Mouse (Mus musculus): ENCODE results near the gene Uhmk1. TPM values are rescaled to one million over a fixed set of nuclear protein-coding genes. Genes with fewer than 3 reads are reported as not detected.
A peak's percentile ranks its signal among the peaks of the same experiment; 100 is the strongest.

The Uhmk1 gene
- polyA plus RNA-seq, 1 experiment from 2014 or later: 6.8 TPM

GRCm38 (mm10) chr1:170186531-170186930, 28.7 kb downstream of the Uhmk1 start:
- H3K4me2 ChIP-seq (ENCODE audit: low read depth, low read length): no peak overlapping the region
- ATAC-seq (ENCODE audit: low read depth): no peak
- H3K9ac ChIP-seq (ENCODE audit: low read length): no peak overlapping the region
- 73% methylated on average over 5 of the region's 5 CpGs for WGBS
- no peaks in the 10 kb centered on the region for H3K27me3 ChIP-seq (ENCODE audit: control insufficient read depth, insufficient read depth, low read depth, low read length)
- H3K27ac ChIP-seq (ENCODE audit: low read length): no peak overlapping the region
- H3K36me3 ChIP-seq (ENCODE audit: control insufficient read depth, insufficient read depth, low read length): peaks cover 4% of the 10 kb centered on the region; the same call in 1 of the 2 replicates
- no peaks in the 10 kb centered on the region for H3K4me1 ChIP-seq (replicated peaks; ENCODE audit: control insufficient read depth, insufficient read depth, low read length)
- H3K9me3 ChIP-seq (ENCODE audit: control insufficient read depth, low read length): no peaks in the 10 kb centered on the region
- no peak overlapping the region for H3K4me3 ChIP-seq (ENCODE audit: low read length)

GRCm38 (mm10) chr1:170185137-170185536, 30.1 kb downstream of the Uhmk1 start:
- WGBS: 86% methylated on average over 3 of the region's 3 CpGs

GRCm38 (mm10) chr1:170182706-170183105, 32.5 kb downstream of the Uhmk1 start:
- Histone ChIP-seq H3K4me2 (ENCODE audit: low read depth, low read length) (no peak overlapping the region), H3K4me1 (replicated peaks; ENCODE audit: control insufficient read depth, insufficient read depth, low read length) (no peaks in the 10 kb centered on the region), H3K27ac (ENCODE audit: low read length) (no peak overlapping the region), H3K27me3 (ENCODE audit: control insufficient read depth, insufficient read depth, low read depth, low read length) (no peaks in the 10 kb centered on the region), H3K4me3 (ENCODE audit: low read length) (no peak overlapping the region), H3K9me3 (ENCODE audit: control insufficient read depth, low read length) (no peaks in the 10 kb centered on the region), H3K36me3 (ENCODE audit: control insufficient read depth, insufficient read depth, low read length) (no peaks in the 10 kb centered on the region), H3K9ac (ENCODE audit: low read length) (no peak overlapping the region)
- no peak for ATAC-seq (ENCODE audit: low read depth)

More at GRCm38 (mm10) chr1:170185137-170185536, 30.1 kb downstream of the Uhmk1 start:
- no peaks in the 10 kb centered on the region for H3K36me3 ChIP-seq (ENCODE audit: control insufficient read depth, insufficient read depth, low read length)
- no peaks in the 10 kb centered on the region for H3K9me3 ChIP-seq (ENCODE audit: control insufficient read depth, low read length)
- no peaks in the 10 kb centered on the region for H3K27me3 ChIP-seq (ENCODE audit: control insufficient read depth, insufficient read depth, low read depth, low read length)
- no peaks in the 10 kb centered on the region for H3K4me1 ChIP-seq (replicated peaks; ENCODE audit: control insufficient read depth, insufficient read depth, low read length)
- no peak for ATAC-seq (ENCODE audit: low read depth)
- H3K4me2 ChIP-seq (ENCODE audit: low read depth, low read length): no peak overlapping the region
- H3K27ac ChIP-seq (ENCODE audit: low read length): no peak overlapping the region
- no peak overlapping the region for H3K9ac ChIP-seq (ENCODE audit: low read length)
- H3K4me3 ChIP-seq (ENCODE audit: low read length): no peak overlapping the region

GRCm38 (mm10) chr1:170176661-170177239, 38.4 kb downstream of the Uhmk1 start:
- no peak overlapping the region for H3K9ac ChIP-seq (ENCODE audit: low read length)
- H3K4me1 ChIP-seq (replicated peaks; ENCODE audit: control insufficient read depth, insufficient read depth, low read length): peaks cover 3% of the 10 kb centered on the region; the same call in 1 of the 2 replicates

GRCm38 (mm10) chr1:170175848-170176247, 39.3 kb downstream of the Uhmk1 start:
- Histone ChIP-seq H3K4me3 (ENCODE audit: low read length) (no peak overlapping the region), H3K27ac (ENCODE audit: low read length) (no peak overlapping the region), H3K36me3 (ENCODE audit: control insufficient read depth, insufficient read depth, low read length) (no peaks in the 10 kb centered on the region), H3K9ac (ENCODE audit: low read length) (no peak overlapping the region), H3K4me2 (ENCODE audit: low read depth, low read length) (no peak overlapping the region), H3K27me3 (ENCODE audit: control insufficient read depth, insufficient read depth, low read depth, low read length) (no peaks in the 10 kb centered on the region), H3K4me1 (replicated peaks; ENCODE audit: control insufficient read depth, insufficient read depth, low read length) (peaks cover 3% of the 10 kb centered on the region; the same call in 1 of the 2 replicates), H3K9me3 (ENCODE audit: control insufficient read depth, low read length) (no peaks in the 10 kb centered on the region)
- 43% methylated on average over 6 of the region's 6 CpGs for WGBS
- ATAC-seq (ENCODE audit: low read depth): no peak

More at GRCm38 (mm10) chr1:170176661-170177239, 38.4 kb downstream of the Uhmk1 start:
- H3K4me2 ChIP-seq (ENCODE audit: low read depth, low read length): no peak overlapping the region
- 62% methylated on average over 8 of the region's 8 CpGs for WGBS
- no peak for ATAC-seq (ENCODE audit: low read depth)
- no peaks in the 10 kb centered on the region for H3K9me3 ChIP-seq (ENCODE audit: control insufficient read depth, low read length)
- H3K36me3 ChIP-seq (ENCODE audit: control insufficient read depth, insufficient read depth, low read length): no peaks in the 10 kb centered on the region
- H3K4me3 ChIP-seq (ENCODE audit: low read length): no peak overlapping the region
- no peak overlapping the region for H3K27ac ChIP-seq (ENCODE audit: low read length)
- H3K27me3 ChIP-seq (ENCODE audit: control insufficient read depth, insufficient read depth, low read depth, low read length): no peaks in the 10 kb centered on the region

- H3K4me3 ChIP-seq (ENCODE audit: low read length): peak within 1 kb of the TSS; percentile 91
- peak within 1 kb of the TSS; percentile 87 for H3K9ac ChIP-seq (ENCODE audit: low read length)
- peaks cover 3% of the 10 kb centered on the region; the same call in 1 of the 2 replicates for H3K4me1 ChIP-seq (replicated peaks; ENCODE audit: control insufficient read depth, insufficient read depth, low read length)
- ATAC-seq (ENCODE audit: low read depth): peak; percentile 99
- H3K9me3 ChIP-seq (ENCODE audit: control insufficient read depth, low read length): no peaks in the 10 kb centered on the region
- WGBS: 0% methylated on average over 43 of the region's 52 CpGs
- peak within 1 kb of the TSS; percentile 75 for H3K4me2 ChIP-seq (ENCODE audit: low read depth, low read length)
- no peaks in the 10 kb centered on the region for H3K36me3 ChIP-seq (ENCODE audit: control insufficient read depth, insufficient read depth, low read length)
- H3K27me3 ChIP-seq (ENCODE audit: control insufficient read depth, insufficient read depth, low read depth, low read length): no peaks in the 10 kb centered on the region
- H3K27ac ChIP-seq (ENCODE audit: low read length): peak within 1 kb of the TSS; percentile 89
These were observed 40.3 kb downstream of the Uhmk1 start, which contains the start of gene Uap1 for GRCm38 (mm10) chr1:170174814-170175332. Gene Uap1, minus strand, starts transcription at chr1:170174957.

GRCm38 (mm10) chr1:170173991-170174813, 41.0 kb downstream of the Uhmk1 start:
- Histone ChIP-seq H3K27ac (ENCODE audit: low read length) (peak overlapping the region; percentile 83), H3K9me3 (ENCODE audit: control insufficient read depth, low read length) (no peaks in the 10 kb centered on the region), H3K4me2 (ENCODE audit: low read depth, low read length) (peak overlapping the region; percentile 75), H3K36me3 (ENCODE audit: control insufficient read depth, insufficient read depth, low read length) (no peaks in the 10 kb centered on the region), H3K9ac (ENCODE audit: low read length) (peak overlapping the region; percentile 87), H3K4me1 (replicated peaks; ENCODE audit: control insufficient read depth, insufficient read depth, low read length) (peaks cover 3% of the 10 kb centered on the region; the same call in 1 of the 2 replicates), H3K27me3 (ENCODE audit: control insufficient read depth, insufficient read depth, low read depth, low read length) (no peaks in the 10 kb centered on the region), H3K4me3 (ENCODE audit: low read length) (peak overlapping the region; percentile 91)
- WGBS: under 1% methylated on average over 41 of the region's 50 CpGs
- peak; percentile 16 for ATAC-seq (ENCODE audit: low read depth)

GRCm38 (mm10) chr1:170167781-170168180, 47.4 kb downstream of the Uhmk1 start:
- H3K9me3 ChIP-seq (ENCODE audit: control insufficient read depth, low read length): no peaks in the 10 kb centered on the region
- ATAC-seq (ENCODE audit: low read depth): no peak
- no peaks in the 10 kb centered on the region for H3K4me1 ChIP-seq (replicated peaks; ENCODE audit: control insufficient read depth, insufficient read depth, low read length)

GRCm38 (mm10) chr1:170164913-170165312, 50.3 kb downstream of the Uhmk1 start:
- no peak overlapping the region for H3K4me2 ChIP-seq (ENCODE audit: low read depth, low read length)
- H3K27me3 ChIP-seq (ENCODE audit: control insufficient read depth, insufficient read depth, low read depth, low read length): no peaks in the 10 kb centered on the region
- ATAC-seq (ENCODE audit: low read depth): no peak
- H3K4me1 ChIP-seq (replicated peaks; ENCODE audit: control insufficient read depth, insufficient read depth, low read length): 0 out of 2 replicates have a peak, but pooled peaks cover 3% of the 10 kb centered on the region
- peaks cover 8% of the 10 kb centered on the region for H3K36me3 ChIP-seq (ENCODE audit: control insufficient read depth, insufficient read depth, low read length)
- no peak overlapping the region for H3K27ac ChIP-seq (ENCODE audit: low read length)
- H3K9me3 ChIP-seq (ENCODE audit: control insufficient read depth, low read length): no peaks in the 10 kb centered on the region
- H3K9ac ChIP-seq (ENCODE audit: low read length): no peak overlapping the region
- no peak overlapping the region for H3K4me3 ChIP-seq (ENCODE audit: low read length)
- WGBS: 91% methylated on average over 3 of the region's 3 CpGs

More at GRCm38 (mm10) chr1:170167781-170168180, 47.4 kb downstream of the Uhmk1 start:
- 80% methylated on average over 6 of the region's 6 CpGs for WGBS
- no peak overlapping the region for H3K27ac ChIP-seq (ENCODE audit: low read length)
- H3K4me2 ChIP-seq (ENCODE audit: low read depth, low read length): no peak overlapping the region
- H3K27me3 ChIP-seq (ENCODE audit: control insufficient read depth, insufficient read depth, low read depth, low read length): no peaks in the 10 kb centered on the region
- no peak overlapping the region for H3K4me3 ChIP-seq (ENCODE audit: low read length)
- no peak overlapping the region for H3K9ac ChIP-seq (ENCODE audit: low read length)
- H3K36me3 ChIP-seq (ENCODE audit: control insufficient read depth, insufficient read depth, low read length): peaks cover 8% of the 10 kb centered on the region

Measured in lung, embryonic 16.5 days (tissue).